Mouse (Mus musculus) CD4-positive, CD25-positive, alpha-beta regulatory T cell, adult 4 months (primary cell): ENCODE measurements around the gene Ocrl. TPM values are rescaled to one million over a fixed set of nuclear protein-coding genes. Genes with fewer than 3 reads are reported as not detected.

Source experiments
- ATAC-seq: one replicate; pipeline ENCODE4 v1.8.0; 2017
- polyA plus RNA-seq, 2 experiments: library from polyadenylated mRNA; unstranded; fragments of 100-300 nt; shearing (Covaris generic); gene quantifications; one replicate each; pipeline ENCODE4 v1.2.1; 2017

Ocrl gene
- polyA plus RNA-seq, 2 experiments from 2014 or later, result 7.0 to 8.4 TPM

DNA sequence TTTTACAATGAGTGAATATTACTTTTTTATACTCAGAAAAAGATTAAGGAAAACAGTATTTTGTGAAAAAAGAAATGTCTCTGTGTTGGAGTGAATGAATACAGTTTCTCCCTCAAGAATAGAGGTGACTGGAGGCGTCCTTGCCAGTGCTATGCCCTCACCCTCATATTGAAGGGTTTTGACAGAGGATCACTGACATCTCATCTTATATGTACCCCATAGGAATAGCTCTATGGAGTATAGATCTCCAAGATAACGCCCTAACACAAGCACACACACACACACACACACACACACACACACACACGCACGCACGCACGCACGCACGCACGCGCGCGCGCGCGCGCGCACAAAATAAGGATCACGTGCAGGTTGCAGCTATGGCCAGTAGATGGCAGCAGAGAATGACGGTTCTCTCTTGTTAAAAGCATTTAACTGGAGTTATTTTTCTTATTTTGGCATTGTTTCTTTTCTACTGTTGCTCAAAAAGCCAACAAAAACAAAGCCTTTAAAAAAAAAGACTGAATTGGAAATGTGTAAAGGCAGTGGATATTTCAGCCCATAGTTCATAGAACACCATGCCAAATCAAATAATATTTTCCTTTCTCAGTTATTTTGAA lies 72.9 kb downstream of the Ocrl start:
- ATAC-seq, result peak; percentile 41

DNA sequence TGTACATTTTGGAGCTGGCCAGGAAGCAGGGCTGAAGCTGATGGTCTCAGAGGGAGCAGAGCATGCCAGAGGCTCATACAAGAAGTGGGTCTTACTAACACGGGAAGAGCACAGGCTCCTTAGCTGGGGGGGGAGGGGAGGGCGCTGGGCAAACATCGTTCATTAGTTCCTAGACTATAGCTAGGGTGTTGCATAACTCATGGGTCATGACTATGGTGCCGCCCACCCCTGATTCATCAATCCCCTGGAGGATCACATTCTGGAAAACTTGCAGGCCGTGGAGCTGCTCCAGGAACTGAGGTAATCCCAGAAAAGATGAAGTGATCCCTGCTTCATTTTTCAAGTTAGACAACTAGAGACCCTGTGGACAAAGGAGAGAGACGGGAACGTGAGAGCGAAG lies 75.8 kb downstream of the Ocrl start:
- no peak for ATAC-seq

DNA sequence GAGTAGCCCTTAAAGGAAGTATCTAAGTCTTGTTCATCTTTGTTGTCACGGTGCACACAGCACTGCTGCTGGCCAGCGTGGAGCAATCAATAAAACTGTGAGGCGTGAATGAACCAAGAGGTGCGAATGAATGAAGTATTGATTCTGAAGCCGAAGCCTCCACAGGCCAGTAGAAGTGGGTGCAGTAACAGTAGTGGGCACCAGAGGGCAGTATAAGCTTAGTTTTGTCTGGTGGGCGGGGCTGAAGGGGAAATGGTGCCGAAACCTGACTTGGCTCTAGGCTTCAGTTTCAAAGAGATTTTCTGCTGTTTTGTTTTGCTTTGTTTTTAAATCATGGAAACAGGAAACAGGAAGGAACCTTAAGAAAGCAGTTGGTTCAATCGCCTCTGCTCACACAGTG lies 80.4 kb downstream of the Ocrl start:
- peak; percentile 85 for ATAC-seq

DNA sequence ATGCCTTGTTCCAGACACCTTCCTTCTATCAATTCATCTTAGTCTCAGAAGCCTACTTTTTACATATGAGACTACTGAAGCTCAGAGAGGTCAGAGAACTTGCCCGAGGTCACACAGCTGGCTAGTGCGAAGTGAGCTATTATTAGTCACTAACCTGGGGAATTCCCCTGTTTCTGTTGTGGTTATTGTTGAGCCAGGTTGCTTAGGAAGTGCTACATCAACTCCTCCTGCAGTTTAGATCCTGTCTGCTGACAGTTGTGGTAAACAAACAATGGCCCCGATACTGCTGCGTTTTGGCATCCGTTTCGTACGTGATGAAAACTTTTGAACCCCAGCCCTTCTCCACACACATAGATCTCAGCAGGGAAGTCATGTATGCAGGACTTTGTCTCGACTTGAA lies 86.2 kb downstream of the Ocrl start:
- ATAC-seq, result peak; percentile 75

DNA sequence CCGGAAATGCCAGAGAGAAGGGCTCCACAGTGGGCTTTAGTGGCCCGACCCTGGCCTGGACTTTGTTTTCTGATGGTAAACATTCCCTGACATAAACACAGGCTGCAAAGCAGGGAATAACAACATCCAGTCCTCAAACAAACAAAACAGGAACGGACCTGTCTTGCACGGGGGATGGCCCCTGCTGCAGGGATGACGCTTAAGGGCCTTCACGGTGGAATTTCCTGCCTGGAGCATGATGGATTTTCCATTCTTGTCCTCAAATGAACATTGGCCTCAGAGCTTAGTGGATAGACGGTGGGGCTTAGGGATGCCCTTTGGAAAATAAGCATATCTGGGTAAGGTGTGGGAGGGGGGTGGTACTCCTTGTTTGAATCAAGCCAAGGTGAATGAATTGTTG lies 89.0 kb downstream of the Ocrl start:
- no peak for ATAC-seq

DNA sequence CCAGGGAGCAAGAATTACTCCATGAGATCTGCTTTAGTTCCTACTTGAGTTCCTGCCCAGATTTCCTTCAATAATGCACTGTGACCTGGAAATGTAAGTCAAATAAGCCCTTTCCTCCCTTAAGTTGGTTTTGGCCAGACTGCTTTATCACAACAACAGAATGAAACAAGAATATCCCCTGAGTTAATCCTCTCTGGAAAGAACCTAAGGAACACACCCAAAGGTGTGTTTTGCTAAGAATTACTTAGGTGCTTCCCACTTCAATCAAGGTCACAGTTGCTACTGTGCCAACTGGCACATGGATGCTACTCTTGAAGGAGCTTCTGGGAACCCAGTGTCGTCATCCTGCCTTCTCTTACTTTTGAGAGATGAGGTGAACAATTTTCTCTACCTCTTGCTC lies 92.6 kb downstream of the Ocrl start:
- ATAC-seq, result no peak

DNA sequence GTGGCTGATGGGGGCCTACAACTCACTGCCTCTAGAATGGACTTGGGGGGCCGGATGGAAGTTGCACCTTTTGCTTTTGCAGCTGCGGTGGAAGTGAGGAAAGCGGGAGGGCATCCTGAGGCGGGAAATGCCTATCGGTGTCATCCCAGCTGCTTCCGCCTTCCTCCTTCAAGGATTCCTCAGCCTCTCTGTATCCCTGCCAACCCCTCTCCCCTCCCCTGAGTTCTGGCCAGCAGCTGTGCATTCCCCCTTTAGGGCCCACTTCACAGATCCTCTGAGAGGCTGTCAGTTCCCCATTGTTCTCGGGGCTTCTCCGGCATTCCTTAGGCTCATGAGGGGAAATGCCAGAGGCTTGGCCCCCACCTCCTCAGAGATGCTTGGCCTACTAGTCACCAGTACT lies 93.9 kb downstream of the Ocrl start:
- no peak for ATAC-seq

- no peak for ATAC-seq
Measured at GRCm38 (mm10) chrX:48011656-48012055, 99.5 kb downstream of the Ocrl start.

Other genes starting within 250 kb of the Ocrl start
- not detected for gene Smarca1, start 19.4 kb upstream of the Ocrl start, polyA plus RNA-seq
- under 1 TPM; 0.30 to 0.37 TPM for gene Apln, start 122.5 kb downstream of the Ocrl start, polyA plus RNA-seq
- gene Xpnpep2, start 196.3 kb downstream of the Ocrl start, polyA plus RNA-seq, result under 1 TPM in 1 of 2 experiments, not detected in 1; 0.59 TPM
- gene Sash3, start 234.0 kb downstream of the Ocrl start, polyA plus RNA-seq, result 100 to 1,000 TPM; 332 to 499 TPM